Mouse (Mus musculus) spleen, postnatal 10 days (tissue): ENCODE measurements around the gene Rnf212b.

ENCODE experiments used
- DNase-seq, 2 experiments: peaks; one replicate each; pipeline ENCODE4 v3.0.0; 2021 to 2022; ENCODE audit warnings: low spot score in 2 of 2

Gene Rnf212b

GRCm38 (mm10) chr14:54796760-54797159 lies 17.2 kb upstream of the Rnf212b start:
- no peak for DNase-seq

- DNase-seq = no peak
These were observed 14.3 kb upstream of the Rnf212b start for GRCm38 (mm10) chr14:54799686-54800085.

GRCm38 (mm10) chr14:54802428-54802827 lies 11.5 kb upstream of the Rnf212b start:
- no peak for DNase-seq

GRCm38 (mm10) chr14:54806124-54806523 lies 7.8 kb upstream of the Rnf212b start:
- DNase-seq = no peak

GRCm38 (mm10) chr14:54808718-54809667 lies 4.9 kb upstream of the Rnf212b start:
- DNase-seq = no peak

GRCm38 (mm10) chr14:54809668-54810033 lies 4.3 kb upstream of the Rnf212b start:
- no peak for DNase-seq

GRCm38 (mm10) chr14:54815737-54816136 lies 1.8 kb downstream of the Rnf212b start:
- DNase-seq = no peak

- DNase-seq = no peak
These were observed 3.9 kb downstream of the Rnf212b start for GRCm38 (mm10) chr14:54817791-54818190.

GRCm38 (mm10) chr14:54822301-54822700 lies 8.4 kb downstream of the Rnf212b start:
- no peak for DNase-seq

GRCm38 (mm10) chr14:54823716-54824115 lies 9.8 kb downstream of the Rnf212b start:
- no peak for DNase-seq

GRCm38 (mm10) chr14:54843461-54843860 lies 29.5 kb downstream of the Rnf212b start:
- DNase-seq = no peak

- DNase-seq = no peak
These were observed 41.8 kb downstream of the Rnf212b start for GRCm38 (mm10) chr14:54855726-54856125.

GRCm38 (mm10) chr14:54856703-54857102 lies 42.8 kb downstream of the Rnf212b start:
- DNase-seq = no peak

GRCm38 (mm10) chr14:54857891-54858290 lies 44.0 kb downstream of the Rnf212b start:
- DNase-seq = no peak

- DNase-seq = peak; percentile 41 to 76
These were observed 46.6 kb downstream of the Rnf212b start for GRCm38 (mm10) chr14:54860511-54860910.

- DNase-seq = peak; percentile 76 to 90
These were observed 49.8 kb downstream of the Rnf212b start for GRCm38 (mm10) chr14:54863501-54864312.

- DNase-seq = peak in 1 of 2 experiments; percentile 31
These were observed 50.5 kb downstream of the Rnf212b start for GRCm38 (mm10) chr14:54864313-54865036.

GRCm38 (mm10) chr14:54865626-54866025 lies 51.7 kb downstream of the Rnf212b start:
- no peak for DNase-seq

GRCm38 (mm10) chr14:54866268-54866667 lies 52.3 kb downstream of the Rnf212b start:
- no peak for DNase-seq

GRCm38 (mm10) chr14:54866936-54867335 lies 53.0 kb downstream of the Rnf212b start:
- peak; percentile 34 to 68 for DNase-seq

GRCm38 (mm10) chr14:54868026-54868425 lies 54.1 kb downstream of the Rnf212b start:
- no peak for DNase-seq

- no peak for DNase-seq
These were observed 56.9 kb downstream of the Rnf212b start, which contains the start of gene Homez for GRCm38 (mm10) chr14:54870861-54871260. Gene Homez, minus strand, starts transcription at chr14:54870961.
